Comparison of ENCODE assay signal across 10 mouse cellular contexts in the genomic region with DNA sequence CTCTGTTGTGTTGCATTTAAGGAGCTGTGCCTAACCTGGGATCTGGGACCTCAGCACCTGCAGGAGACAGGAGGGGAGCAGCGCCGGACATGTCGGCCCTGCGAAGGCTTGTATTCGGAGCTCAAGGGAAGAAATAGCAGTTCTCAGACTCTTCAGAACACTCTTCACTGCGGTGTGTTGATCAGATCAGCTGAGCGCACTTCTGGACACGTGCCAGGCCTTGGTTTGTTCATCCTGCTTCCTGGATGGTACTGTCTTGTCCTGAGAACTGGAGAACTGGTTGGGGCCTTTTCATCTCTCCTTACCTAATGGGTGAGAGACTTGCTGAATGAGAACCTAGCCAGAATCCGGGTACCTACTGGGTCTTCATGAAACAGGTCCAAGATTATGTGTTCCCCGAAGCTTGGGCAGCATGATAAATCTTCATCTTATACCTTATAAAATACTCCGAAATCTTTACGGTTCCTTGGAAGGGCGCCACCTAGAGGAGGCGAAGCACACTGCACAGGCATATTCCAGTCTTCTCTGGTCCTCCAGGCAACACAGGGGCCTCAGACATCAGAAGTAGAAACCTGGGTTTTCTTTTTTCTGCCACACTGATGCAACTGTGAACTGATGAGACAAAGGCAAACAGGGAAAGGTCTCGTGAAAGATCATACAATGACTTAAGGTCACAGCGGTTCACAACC. TPM values are rescaled to one million over a fixed set of nuclear protein-coding genes. Genes with fewer than 3 reads are reported as not detected.
DNase-seq lines count a peak whose midpoint lies in the region; ATAC-seq and TF ChIP-seq lines count a peak whose summit lies in the region.
"Had no signal": no experiment of that assay in that cellular context is flagged by ENCODE, and none has a peak within 500 bp of the region (broad histone marks: within the 10 kb centered on the region; RNA-seq: fewer than 3 reads in every experiment).

No protein-coding gene starts in this region.

- no peak for TF ChIP-seq EP300 in liver, postnatal 0 days (IDR thresholded peaks at IDR 0.05; ENCODE audit: low read depth)

- no peak overlapping the region for H3K27ac ChIP-seq in ES-E14 (ENCODE audit: insufficient read depth, low read depth, low read length, poor library complexity, severe bottlenecking)
- no peak overlapping the region for H3K27ac ChIP-seq in liver, postnatal 0 days (ENCODE audit: low read depth)
- no peak overlapping the region for H3K27ac ChIP-seq in intestine, embryonic 15.5 days
- H3K27ac ChIP-seq: heart, embryonic 15.5 days; limb, embryonic 13.5 days had no signal

- H3K4me3 ChIP-seq in ES-E14 (ENCODE audit: insufficient read depth in 1 of 2, low read depth in 1 of 2, low read length in 2 of 2, poor library complexity in 1 of 2, severe bottlenecking in 1 of 2) = no peak overlapping the region
- H3K4me3 ChIP-seq in liver, postnatal 0 days (ENCODE audit: low read depth, low read length) = no peak overlapping the region
- no peak overlapping the region for H3K4me3 ChIP-seq in intestine, embryonic 15.5 days (replicated peaks)
- H3K4me3 ChIP-seq: heart, embryonic 15.5 days; limb, embryonic 13.5 days had no signal

- H3K36me3 ChIP-seq in ES-E14 (ENCODE audit: control insufficient read depth, insufficient read depth, low read length, poor library complexity, severe bottlenecking) = no peaks in the 10 kb centered on the region
- peaks cover 10% of the 10 kb centered on the region for H3K36me3 ChIP-seq in liver, postnatal 0 days (replicated peaks; ENCODE audit: insufficient read depth, low read length)
- H3K36me3 ChIP-seq in intestine, embryonic 15.5 days = no peaks in the 10 kb centered on the region
- H3K36me3 ChIP-seq: heart, embryonic 15.5 days; limb, embryonic 13.5 days had no signal

- in situ Hi-C loops in ES-E14 (cut with MboI; ENCODE audit: low sequenced_read_pairs in 2 of 2, unreplicated experiment in 2 of 2) = no loop called here

- H3K4me2 ChIP-seq in liver, postnatal 0 days (ENCODE audit: low read depth, low read length) = no peak overlapping the region
- H3K4me2 ChIP-seq in intestine, embryonic 15.5 days (replicated peaks) = no peak overlapping the region
- H3K4me2 ChIP-seq: heart, embryonic 15.5 days; limb, embryonic 13.5 days had no signal

- no peak overlapping the region for H3K9ac ChIP-seq in ES-E14 (ENCODE audit: insufficient read depth, low read depth, low read length, poor library complexity, severe bottlenecking)
- no peak overlapping the region for H3K9ac ChIP-seq in liver, postnatal 0 days (replicated peaks)
- no peak overlapping the region for H3K9ac ChIP-seq in intestine, embryonic 15.5 days
- H3K9ac ChIP-seq: heart, embryonic 15.5 days; limb, embryonic 13.5 days had no signal

- WGBS in liver, postnatal 0 days (ENCODE audit: insufficient replicate concordance) = 72% methylated on average over 16 of the region's 16 CpGs
- 61% methylated on average over 16 of the region's 16 CpGs for WGBS in intestine, embryonic 15.5 days

- DNase-seq in layer of hippocampus, adult 11-12 months (ENCODE audit: low spot score) = peak; percentile 14
- DNase-seq in layer of hippocampus, adult 8-10 months (ENCODE audit: low spot score in 2 of 2) = no peak
- peak; percentile 28 to 38 for DNase-seq in B cell, adult 2 months
- DNase-seq in ES-E14 (ENCODE audit: low read depth, low spot score) (peak; percentile 36), adipocyte (ENCODE audit: low spot score) (no peak)
- DNase-seq in liver, postnatal 0 days = peak; percentile 33

- H3K27me3 ChIP-seq in liver, postnatal 0 days (ENCODE audit: insufficient read depth, low read length) = no peaks in the 10 kb centered on the region
- no peaks in the 10 kb centered on the region for H3K27me3 ChIP-seq in intestine, embryonic 15.5 days (replicated peaks)
- H3K27me3 ChIP-seq: heart, embryonic 15.5 days; limb, embryonic 13.5 days had no signal

- ATAC-seq in liver, postnatal 0 days = peak; percentile 27; the same call in 1 of the 2 replicates
- no peak for ATAC-seq in intestine, embryonic 15.5 days

- no peaks in the 10 kb centered on the region for H3K4me1 ChIP-seq in ES-E14 (ENCODE audit: control insufficient read depth in 2 of 2, insufficient read depth in 2 of 2, low read length in 2 of 2, poor library complexity in 1 of 2)
- no peaks in the 10 kb centered on the region for H3K4me1 ChIP-seq in liver, postnatal 0 days (ENCODE audit: insufficient read depth)
- H3K4me1 ChIP-seq in intestine, embryonic 15.5 days (replicated peaks) = peaks cover 4% of the 10 kb centered on the region; the same call in 1 of the 2 replicates
- H3K4me1 ChIP-seq: limb, embryonic 13.5 days had no signal

- TF ChIP-seq CTCF in liver, postnatal 0 days (IDR thresholded peaks at IDR 0.05; ENCODE audit: low read depth) = peak; percentile 70

- H3K9me3 ChIP-seq in ES-E14 (ENCODE audit: control insufficient read depth, insufficient read depth, low read depth, low read length) = no peaks in the 10 kb centered on the region
- H3K9me3 ChIP-seq in liver, postnatal 0 days (ENCODE audit: low read length) = no peaks in the 10 kb centered on the region
- no peaks in the 10 kb centered on the region for H3K9me3 ChIP-seq in intestine, embryonic 15.5 days
- H3K9me3 ChIP-seq: heart, embryonic 15.5 days; limb, embryonic 13.5 days had no signal

TF ChIP-seq in ES-E14, 5 proteins besides CTCF, POLR2A, EP300 and RAD21:
- no peak for TF ChIP-seq ZNF384 (IDR thresholded peaks at IDR 0.05; ENCODE audit: low read depth, low read length)
- no peak for TF ChIP-seq MAFK (IDR thresholded peaks at IDR 0.05; ENCODE audit: insufficient read depth, low read depth, low read length)
- no peak; the same call in 1 of the 2 replicates for TF ChIP-seq ZC3H11A (IDR thresholded peaks at IDR 0.05; ENCODE audit: borderline replicate concordance, low read depth, low read length)
- no peak for TF ChIP-seq HCFC1 (IDR thresholded peaks at IDR 0.05; ENCODE audit: borderline replicate concordance, insufficient read depth, low read length)
- no peak for TF ChIP-seq CHD2 (IDR thresholded peaks at IDR 0.05; ENCODE audit: low read depth, low read length)

RNA-seq across cellular contexts. Expression of a gene that starts 42.6 kb away (rescaled TPM):
- total RNA-seq in layer of hippocampus, adult 8-10 months (2022) = under 1 TPM in 1 of 4 experiments, not detected in 3; 0.16 TPM
- total RNA-seq in ES-E14 (2012; rRNA removed) = not detected in 2 replicates
- polyA plus RNA-seq in liver, postnatal 0 days (2015; fragmentation: Nextera tagmentation; extraction: Ambion mirVana) = 1,130 and 1,170 TPM in 2 replicates
- 3.7 and 4.9 TPM in 2 replicates for polyA plus RNA-seq in intestine, embryonic 15.5 days (2015; fragmentation: Nextera tagmentation; extraction: Ambion mirVana)
- total RNA-seq: neutrophil, adult 5-6 weeks had no signal

Comparison
In these comparisons a context has a peak if more than half of its experiments do, and no peak if none do; other contexts are left out.
1. DNase-seq: peak in layer of hippocampus, adult 11-12 months (single experiment), B cell, adult 2 months (2 of 2), ES-E14 (single experiment) and liver, postnatal 0 days (single experiment); none in layer of hippocampus, adult 8-10 months (0 of 2) and adipocyte (single experiment).